Mouse (Mus musculus): ENCODE results near the gene Hist2h3c1. TPM values are rescaled to one million over a fixed set of nuclear protein-coding genes. Genes with fewer than 3 reads are reported as not detected.

The Hist2h3c1 gene
- polyA plus RNA-seq, 1 experiment from 2014 or later = not detected

GRCm38 (mm10) chr3:96221640-96222038, 24.8 kb upstream of the Hist2h3c1 start:
- H3K27me3 ChIP-seq (ENCODE audit: poor library complexity, severe bottlenecking) = no peaks in the 10 kb centered on the region
- peaks cover 74% of the 10 kb centered on the region for H3K4me1 ChIP-seq
- no peaks in the 10 kb centered on the region for H3K9me3 ChIP-seq
- WGBS = 17% methylated on average over 9 of the region's 9 CpGs
- H3K4me3 ChIP-seq = peak overlapping the region; percentile 69
- no peaks in the 10 kb centered on the region for H3K36me3 ChIP-seq (replicated peaks)
- DNase-seq (ENCODE audit: extremely low spot score, low spot score) = peak; percentile 30
- peak overlapping the region; percentile 95 for H3K27ac ChIP-seq

- Histone ChIP-seq H3K27ac (peak overlapping the region; percentile 95; the same call in 1 of the 2 replicates), H3K27me3 (ENCODE audit: poor library complexity, severe bottlenecking) (no peaks in the 10 kb centered on the region), H3K4me1 (peaks cover 82% of the 10 kb centered on the region), H3K9me3 (no peaks in the 10 kb centered on the region), H3K36me3 (replicated peaks) (no peaks in the 10 kb centered on the region), H3K4me3 (peak overlapping the region; percentile 69)
- DNase-seq (ENCODE audit: extremely low spot score, low spot score) = no peak
- 95% methylated on average over 4 of the region's 4 CpGs for WGBS
These were observed 23.7 kb upstream of the Hist2h3c1 start for GRCm38 (mm10) chr3:96222774-96223173.

GRCm38 (mm10) chr3:96225421-96225820, 21.1 kb upstream of the Hist2h3c1 start:
- Histone ChIP-seq H3K4me3 (peak overlapping the region; percentile 20; the same call in 1 of the 2 replicates), H3K36me3 (replicated peaks) (no peaks in the 10 kb centered on the region), H3K4me1 (peaks cover 68% of the 10 kb centered on the region), H3K27me3 (ENCODE audit: poor library complexity, severe bottlenecking) (no peaks in the 10 kb centered on the region), H3K27ac (peak overlapping the region; percentile 74), H3K9me3 (no peaks in the 10 kb centered on the region)
- no peak for DNase-seq (ENCODE audit: extremely low spot score, low spot score)
- 9% methylated on average over 2 of the region's 2 CpGs for WGBS

- Histone ChIP-seq H3K4me1 (peaks cover 58% of the 10 kb centered on the region), H3K4me3 (no peak overlapping the region; the same call in 1 of the 2 replicates), H3K9me3 (no peaks in the 10 kb centered on the region), H3K27me3 (ENCODE audit: poor library complexity, severe bottlenecking) (no peaks in the 10 kb centered on the region), H3K36me3 (replicated peaks) (no peaks in the 10 kb centered on the region), H3K27ac (peak overlapping the region; percentile 30; the same call in 1 of the 2 replicates)
- 72% methylated on average over 8 of the region's 8 CpGs for WGBS
- DNase-seq (ENCODE audit: extremely low spot score, low spot score) = no peak
These were observed 19.5 kb upstream of the Hist2h3c1 start for GRCm38 (mm10) chr3:96226695-96227648.

GRCm38 (mm10) chr3:96228828-96229227, 17.7 kb upstream of the Hist2h3c1 start:
- DNase-seq (ENCODE audit: extremely low spot score, low spot score) = no peak
- Histone ChIP-seq H3K4me3 (no peak overlapping the region), H3K4me1 (peaks cover 39% of the 10 kb centered on the region), H3K9me3 (no peaks in the 10 kb centered on the region), H3K36me3 (replicated peaks) (no peaks in the 10 kb centered on the region), H3K27ac (no peak overlapping the region), H3K27me3 (ENCODE audit: poor library complexity, severe bottlenecking) (no peaks in the 10 kb centered on the region)
- 85% methylated on average over 2 of the region's 2 CpGs for WGBS

- H3K27me3 ChIP-seq (ENCODE audit: poor library complexity, severe bottlenecking) = no peaks in the 10 kb centered on the region
- no peak for DNase-seq (ENCODE audit: extremely low spot score, low spot score)
- H3K27ac ChIP-seq = no peak overlapping the region
- H3K9me3 ChIP-seq = no peaks in the 10 kb centered on the region
- 77% methylated on average over 2 of the region's 2 CpGs for WGBS
- H3K36me3 ChIP-seq (replicated peaks) = no peaks in the 10 kb centered on the region
- H3K4me1 ChIP-seq = peaks cover 23% of the 10 kb centered on the region
- no peak overlapping the region for H3K4me3 ChIP-seq
These were observed 16.1 kb upstream of the Hist2h3c1 start for GRCm38 (mm10) chr3:96230404-96230803.

- peaks cover 16% of the 10 kb centered on the region for H3K4me1 ChIP-seq
- WGBS = 81% methylated on average over 4 of the region's 4 CpGs
- H3K9me3 ChIP-seq = no peaks in the 10 kb centered on the region
- no peaks in the 10 kb centered on the region for H3K36me3 ChIP-seq (replicated peaks)
- H3K27me3 ChIP-seq (ENCODE audit: poor library complexity, severe bottlenecking) = no peaks in the 10 kb centered on the region
- no peak for DNase-seq (ENCODE audit: extremely low spot score, low spot score)
- H3K4me3 ChIP-seq = no peak overlapping the region
- no peak overlapping the region for H3K27ac ChIP-seq
These were observed 15.4 kb upstream of the Hist2h3c1 start for GRCm38 (mm10) chr3:96230910-96231757.

GRCm38 (mm10) chr3:96231758-96232120, 14.7 kb upstream of the Hist2h3c1 start:
- H3K36me3 ChIP-seq (replicated peaks) = no peaks in the 10 kb centered on the region
- no peaks in the 10 kb centered on the region for H3K27me3 ChIP-seq (ENCODE audit: poor library complexity, severe bottlenecking)
- H3K4me1 ChIP-seq = peaks cover 13% of the 10 kb centered on the region
- H3K9me3 ChIP-seq = no peaks in the 10 kb centered on the region
- DNase-seq (ENCODE audit: extremely low spot score, low spot score) = no peak
- no peak overlapping the region for H3K4me3 ChIP-seq
- no peak overlapping the region for H3K27ac ChIP-seq
- WGBS = 69% methylated on average over 2 of the region's 2 CpGs

- no peaks in the 10 kb centered on the region for H3K36me3 ChIP-seq (replicated peaks)
- 96% methylated on average over 2 of the region's 2 CpGs for WGBS
These were observed 11.6 kb upstream of the Hist2h3c1 start for GRCm38 (mm10) chr3:96234914-96235313.

GRCm38 (mm10) chr3:96235836-96236235, 10.6 kb upstream of the Hist2h3c1 start:
- no peaks in the 10 kb centered on the region for H3K36me3 ChIP-seq (replicated peaks)
- no peaks in the 10 kb centered on the region for H3K9me3 ChIP-seq
- H3K4me1 ChIP-seq = peaks cover 22% of the 10 kb centered on the region
- WGBS = 68% methylated on average over 3 of the region's 3 CpGs
- H3K27ac ChIP-seq = 0 out of 2 replicates have a peak overlapping the region, but pooled peaks have one; percentile 26
- H3K27me3 ChIP-seq (ENCODE audit: poor library complexity, severe bottlenecking) = no peaks in the 10 kb centered on the region
- DNase-seq (ENCODE audit: extremely low spot score, low spot score) = no peak
- no peak overlapping the region for H3K4me3 ChIP-seq

More at GRCm38 (mm10) chr3:96234914-96235313, 11.6 kb upstream of the Hist2h3c1 start:
- H3K4me1 ChIP-seq = peaks cover 18% of the 10 kb centered on the region
- no peaks in the 10 kb centered on the region for H3K9me3 ChIP-seq
- DNase-seq (ENCODE audit: extremely low spot score, low spot score) = no peak
- H3K27ac ChIP-seq = no peak overlapping the region
- no peaks in the 10 kb centered on the region for H3K27me3 ChIP-seq (ENCODE audit: poor library complexity, severe bottlenecking)
- H3K4me3 ChIP-seq = no peak overlapping the region

GRCm38 (mm10) chr3:96236834-96237334, 9.6 kb upstream of the Hist2h3c1 start:
- Histone ChIP-seq H3K9me3 (no peaks in the 10 kb centered on the region), H3K36me3 (replicated peaks) (no peaks in the 10 kb centered on the region), H3K4me1 (peaks cover 28% of the 10 kb centered on the region), H3K4me3 (peak overlapping the region; percentile 59), H3K27ac (peak overlapping the region; percentile 93), H3K27me3 (ENCODE audit: poor library complexity, severe bottlenecking) (no peaks in the 10 kb centered on the region)
- 86% methylated on average over 4 of the region's 4 CpGs for WGBS
- DNase-seq (ENCODE audit: extremely low spot score, low spot score) = peak; percentile 38

GRCm38 (mm10) chr3:96237335-96237903, 9.1 kb upstream of the Hist2h3c1 start:
- peaks cover 29% of the 10 kb centered on the region for H3K4me1 ChIP-seq
- peak; percentile 44 for DNase-seq (ENCODE audit: extremely low spot score, low spot score)
- H3K27me3 ChIP-seq (ENCODE audit: poor library complexity, severe bottlenecking) = no peaks in the 10 kb centered on the region
- H3K36me3 ChIP-seq (replicated peaks) = no peaks in the 10 kb centered on the region
- 31% methylated on average over 7 of the region's 7 CpGs for WGBS
- no peaks in the 10 kb centered on the region for H3K9me3 ChIP-seq
- H3K4me3 ChIP-seq = peak overlapping the region; percentile 59
- peak overlapping the region; percentile 93 for H3K27ac ChIP-seq
